Mouse (Mus musculus): ENCODE results near the gene Pim3. TPM values are rescaled to one million over a fixed set of nuclear protein-coding genes. Genes with fewer than 3 reads are reported as not detected.

The Pim3 gene
- polyA plus RNA-seq, 1 experiment from 2014 or later = 42.7 TPM

DNA sequence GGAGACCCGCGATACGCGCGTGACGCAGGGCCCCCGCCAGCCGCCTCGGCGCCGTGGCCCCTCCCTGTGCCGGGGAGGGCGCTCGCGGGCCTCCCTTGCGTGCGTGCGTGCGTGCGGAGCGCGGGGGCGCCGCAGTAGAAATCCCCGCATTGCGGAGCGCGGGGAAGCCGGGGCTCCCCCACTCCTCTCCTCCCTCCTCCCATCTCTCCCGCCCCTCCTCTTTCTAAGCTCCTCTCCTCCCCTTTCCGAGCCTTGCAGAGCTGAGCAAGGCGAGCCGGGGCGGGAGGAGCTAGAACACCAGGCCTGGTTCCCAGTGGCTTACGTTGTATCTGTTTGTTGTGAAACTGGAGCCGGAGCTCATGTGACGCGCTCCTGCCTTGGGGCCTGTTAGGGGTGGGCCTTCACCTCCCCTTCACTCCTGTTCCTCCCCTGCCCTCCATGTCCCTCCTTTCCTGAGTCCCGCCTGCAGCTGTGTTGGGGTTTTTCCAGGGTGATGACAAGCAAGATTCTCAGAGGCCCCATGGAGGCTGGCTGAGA is 1.8 kb downstream of the Pim3 start:
- peak; percentile 72 for ATAC-seq
- Histone ChIP-seq H3K4me1 (peaks cover 35% of the 10 kb centered on the region), H3K27me3 (no peaks in the 10 kb centered on the region), H3K4me3 (peak overlapping the region; percentile 92), H3K9ac (peak overlapping the region; percentile 93), H3K4me2 (peak overlapping the region; percentile 92), H3K27ac (peak overlapping the region; percentile 97), H3K9me3 (replicated peaks) (no peaks in the 10 kb centered on the region), H3K36me3 (ENCODE audit: poor library complexity, severe bottlenecking) (peaks cover 34% of the 10 kb centered on the region)
- WGBS = under 1% methylated on average over 31 of the region's 39 CpGs

- Histone ChIP-seq H3K36me3 (ENCODE audit: poor library complexity, severe bottlenecking) (peaks cover 34% of the 10 kb centered on the region), H3K9ac (peak overlapping the region; percentile 93), H3K4me1 (peaks cover 35% of the 10 kb centered on the region), H3K4me3 (peak overlapping the region; percentile 92), H3K9me3 (replicated peaks) (no peaks in the 10 kb centered on the region), H3K27me3 (no peaks in the 10 kb centered on the region), H3K27ac (peak overlapping the region; percentile 97), H3K4me2 (peak overlapping the region; percentile 92)
- ATAC-seq = peak; percentile 11
- WGBS = 53% methylated on average over 22 of the region's 22 CpGs
These were observed 2.5 kb downstream of the Pim3 start for GRCm38 (mm10) chr15:88864270-88865030.

DNA sequence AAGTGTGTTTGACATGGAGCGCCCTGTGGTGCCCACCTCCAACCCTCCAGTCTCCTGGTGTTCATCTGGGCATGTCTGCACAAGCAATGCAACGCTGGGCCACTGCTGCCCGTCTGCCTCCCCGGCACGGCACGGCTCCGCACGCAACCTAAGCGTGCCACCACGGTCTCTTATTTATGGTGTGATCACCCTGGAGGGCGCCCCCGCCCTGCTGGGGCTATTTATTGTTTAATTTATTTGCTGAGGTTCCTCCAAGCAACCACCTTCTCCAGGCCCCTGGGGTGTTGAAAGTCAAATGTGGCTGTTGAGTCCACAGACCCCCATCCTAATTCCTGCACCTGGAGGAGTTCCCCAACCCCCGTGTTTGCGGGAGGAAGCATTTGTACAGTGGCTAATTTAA is 3.1 kb downstream of the Pim3 start:
- no peaks in the 10 kb centered on the region for H3K27me3 ChIP-seq
- 0 out of 2 replicates have a peak overlapping the region, but pooled peaks have one; percentile 92 for H3K4me3 ChIP-seq
- H3K36me3 ChIP-seq (ENCODE audit: poor library complexity, severe bottlenecking) = peaks cover 34% of the 10 kb centered on the region
- 94% methylated on average over 14 of the region's 14 CpGs for WGBS
- no peak for ATAC-seq
- no peak overlapping the region for H3K9ac ChIP-seq
- no peaks in the 10 kb centered on the region for H3K9me3 ChIP-seq (replicated peaks)
- H3K27ac ChIP-seq = no peak overlapping the region
- H3K4me1 ChIP-seq = peaks cover 35% of the 10 kb centered on the region
- peak overlapping the region; percentile 92 for H3K4me2 ChIP-seq

- Histone ChIP-seq H3K27ac (no peak overlapping the region), H3K9me3 (replicated peaks) (no peaks in the 10 kb centered on the region), H3K4me1 (peaks cover 35% of the 10 kb centered on the region), H3K4me2 (no peak overlapping the region), H3K4me3 (no peak overlapping the region), H3K36me3 (ENCODE audit: poor library complexity, severe bottlenecking) (peaks cover 34% of the 10 kb centered on the region), H3K9ac (no peak overlapping the region), H3K27me3 (no peaks in the 10 kb centered on the region)
- WGBS = 87% methylated on average over 4 of the region's 4 CpGs
- ATAC-seq = no peak
These were observed 4.1 kb downstream of the Pim3 start for GRCm38 (mm10) chr15:88865888-88866695.

GRCm38 (mm10) chr15:88866934-88867356 is 5.0 kb downstream of the Pim3 start:
- H3K9me3 ChIP-seq (replicated peaks) = no peaks in the 10 kb centered on the region
- H3K4me2 ChIP-seq = no peak overlapping the region
- 62% methylated on average over 7 of the region's 7 CpGs for WGBS
- no peak for ATAC-seq
- H3K36me3 ChIP-seq (ENCODE audit: poor library complexity, severe bottlenecking) = peaks cover 34% of the 10 kb centered on the region
- peaks cover 29% of the 10 kb centered on the region for H3K4me1 ChIP-seq
- H3K27ac ChIP-seq = no peak overlapping the region
- no peak overlapping the region for H3K4me3 ChIP-seq
- H3K27me3 ChIP-seq = no peaks in the 10 kb centered on the region
- no peak overlapping the region for H3K9ac ChIP-seq

GRCm38 (mm10) chr15:88867368-88868023 is 5.5 kb downstream of the Pim3 start:
- H3K4me3 ChIP-seq = no peak overlapping the region
- peaks cover 29% of the 10 kb centered on the region for H3K4me1 ChIP-seq
- ATAC-seq = no peak
- no peak overlapping the region for H3K4me2 ChIP-seq
- no peak overlapping the region for H3K27ac ChIP-seq
- peaks cover 34% of the 10 kb centered on the region for H3K36me3 ChIP-seq (ENCODE audit: poor library complexity, severe bottlenecking)
- no peaks in the 10 kb centered on the region for H3K9me3 ChIP-seq (replicated peaks)
- H3K27me3 ChIP-seq = no peaks in the 10 kb centered on the region
- H3K9ac ChIP-seq = no peak overlapping the region
- 38% methylated on average over 5 of the region's 5 CpGs for WGBS

DNA sequence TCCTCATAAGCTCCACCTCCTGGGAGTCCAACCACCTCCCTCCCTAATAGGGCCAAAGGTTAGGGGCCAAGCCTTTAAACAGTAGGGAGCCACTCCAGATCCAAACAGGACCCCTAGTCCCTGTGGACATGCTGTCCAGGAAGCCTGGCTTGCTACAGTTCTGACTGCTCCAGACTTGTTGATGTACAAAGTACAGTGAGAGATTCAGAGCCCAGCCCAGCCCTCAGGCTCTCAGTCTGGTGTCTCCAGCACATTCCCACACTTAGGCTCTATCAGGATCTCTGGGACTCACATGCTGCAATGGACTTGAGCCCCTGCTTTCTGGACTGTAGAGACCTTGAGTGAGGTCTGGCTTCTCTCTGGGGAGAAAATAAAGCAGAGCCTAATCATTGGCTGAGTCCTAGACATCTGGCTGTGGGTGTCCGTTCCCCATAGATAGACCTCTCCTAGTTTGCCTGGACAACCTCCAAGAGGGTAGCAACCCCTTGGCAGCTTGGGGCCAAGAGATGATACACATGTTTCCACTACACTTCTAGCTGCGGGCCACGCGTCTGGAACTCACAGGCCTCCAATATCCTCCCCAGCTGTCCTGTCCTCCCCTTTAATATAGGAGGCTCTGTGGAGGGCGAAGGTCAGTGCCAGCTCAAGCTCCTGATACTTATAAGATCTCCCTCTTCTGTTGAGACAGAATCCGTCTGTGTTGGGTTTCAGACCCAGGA is 6.2 kb downstream of the Pim3 start:
- WGBS = 97% methylated on average over 6 of the region's 6 CpGs
- ATAC-seq = no peak
- no peak overlapping the region for H3K4me2 ChIP-seq
- H3K4me3 ChIP-seq = no peak overlapping the region
- H3K9me3 ChIP-seq (replicated peaks) = no peaks in the 10 kb centered on the region
- no peaks in the 10 kb centered on the region for H3K27me3 ChIP-seq
- H3K4me1 ChIP-seq = peaks cover 24% of the 10 kb centered on the region
- peaks cover 34% of the 10 kb centered on the region for H3K36me3 ChIP-seq (ENCODE audit: poor library complexity, severe bottlenecking)
- H3K9ac ChIP-seq = no peak overlapping the region
- no peak overlapping the region for H3K27ac ChIP-seq

DNA sequence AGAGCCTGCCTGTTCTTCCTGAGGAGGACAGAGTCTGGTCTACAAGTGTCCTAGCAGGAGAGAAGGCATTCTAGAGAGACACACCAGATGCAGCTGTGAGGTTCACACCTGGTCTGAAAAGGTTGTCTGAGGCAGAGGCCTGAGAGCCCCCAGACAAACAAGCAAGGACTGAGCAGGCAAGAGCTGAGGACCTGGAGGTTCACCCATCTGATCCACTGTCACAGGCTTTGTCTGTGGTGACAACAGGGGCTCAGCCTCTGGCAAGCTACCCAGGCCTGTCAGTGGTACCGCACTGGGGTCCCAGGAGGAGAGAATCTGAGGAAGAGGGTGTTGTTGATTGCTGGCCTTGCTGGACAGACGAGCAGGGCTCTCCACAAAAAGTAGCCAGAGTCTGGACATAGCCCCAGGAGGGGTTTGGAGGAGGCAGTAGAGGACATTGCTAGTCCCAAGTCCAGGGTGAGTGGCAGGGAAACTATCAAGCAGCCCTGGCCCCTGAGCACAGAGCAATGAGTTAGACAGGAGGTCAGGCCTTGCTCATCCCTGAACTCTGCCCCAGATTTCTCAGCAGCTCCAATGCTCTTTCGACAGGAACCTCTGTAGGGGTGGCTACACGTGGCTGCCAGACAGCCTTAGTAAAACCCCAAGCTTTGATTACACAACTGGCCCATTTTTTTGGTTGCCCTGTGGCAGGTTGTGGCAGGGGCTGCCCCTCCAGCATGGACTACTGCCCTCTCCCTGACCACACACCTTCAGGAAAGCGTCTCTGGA is 8.6 kb downstream of the Pim3 start:
- Histone ChIP-seq H3K27ac (no peak overlapping the region), H3K4me3 (no peak overlapping the region), H3K4me1 (0 out of 2 replicates have a peak, but pooled peaks cover 6% of the 10 kb centered on the region), H3K9ac (no peak overlapping the region), H3K9me3 (replicated peaks) (no peaks in the 10 kb centered on the region), H3K27me3 (no peaks in the 10 kb centered on the region), H3K36me3 (ENCODE audit: poor library complexity, severe bottlenecking) (peaks cover 18% of the 10 kb centered on the region), H3K4me2 (no peak overlapping the region)
- WGBS = 75% methylated on average over 5 of the region's 5 CpGs
- ATAC-seq = no peak

GRCm38 (mm10) chr15:88874061-88874460 is 12.1 kb downstream of the Pim3 start:
- no peak overlapping the region for H3K4me2 ChIP-seq
- ATAC-seq = no peak
- no peaks in the 10 kb centered on the region; the same call in 1 of the 2 replicates for H3K4me1 ChIP-seq
- H3K27ac ChIP-seq = no peak overlapping the region
- no peaks in the 10 kb centered on the region for H3K36me3 ChIP-seq (ENCODE audit: poor library complexity, severe bottlenecking)
- H3K9me3 ChIP-seq (replicated peaks) = no peaks in the 10 kb centered on the region
- no peak overlapping the region for H3K9ac ChIP-seq
- WGBS = 87% methylated on average over 3 of the region's 3 CpGs
- H3K27me3 ChIP-seq = 0 out of 2 replicates have a peak, but pooled peaks cover 2% of the 10 kb centered on the region
- H3K4me3 ChIP-seq = no peak overlapping the region

DNA sequence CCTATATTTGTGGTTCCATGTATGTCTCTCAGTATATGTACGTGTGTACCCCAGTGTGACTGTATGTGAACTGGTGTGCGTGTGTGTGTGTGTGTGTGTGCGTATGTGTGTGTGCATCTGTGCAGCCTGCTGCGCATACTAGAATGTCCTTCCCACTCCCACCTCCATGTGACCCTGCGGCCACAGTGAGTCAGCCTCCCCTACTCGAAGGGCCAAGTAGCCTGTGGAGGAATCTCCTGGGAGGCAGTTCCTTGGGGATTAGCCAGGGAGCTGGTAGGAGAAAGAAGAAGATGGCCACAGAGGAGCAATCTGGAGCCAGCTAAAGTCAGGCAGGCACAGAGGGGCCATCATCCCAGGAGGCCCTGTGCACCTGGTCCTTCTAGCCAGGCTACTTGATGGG is 12.5 kb downstream of the Pim3 start:
- H3K27ac ChIP-seq = no peak overlapping the region
- no peaks in the 10 kb centered on the region for H3K9me3 ChIP-seq (replicated peaks)
- ATAC-seq = no peak
- H3K27me3 ChIP-seq = 0 out of 2 replicates have a peak, but pooled peaks cover 2% of the 10 kb centered on the region
- no peaks in the 10 kb centered on the region for H3K36me3 ChIP-seq (ENCODE audit: poor library complexity, severe bottlenecking)
- no peak overlapping the region for H3K9ac ChIP-seq
- H3K4me2 ChIP-seq = no peak overlapping the region
- H3K4me3 ChIP-seq = no peak overlapping the region
- 87% methylated on average over 6 of the region's 6 CpGs for WGBS
- H3K4me1 ChIP-seq = no peaks in the 10 kb centered on the region; the same call in 1 of the 2 replicates
